Comparison of ENCODE assay signal across 8 mouse cellular contexts in genomic region chr5:25010438-25010892, GRCm38 (mm10).
DNase-seq lines count a peak whose midpoint lies in the region; ATAC-seq and TF ChIP-seq lines count a peak whose summit lies in the region.

No protein-coding gene starts in this region.

- peak; percentile 90 for TF ChIP-seq CTCF in left cerebral cortex, adult 2 months (IDR thresholded peaks at IDR 0.05)

- intact Hi-C loops in left cerebral cortex, adult 2 months (cut with DNase I), result loop anchor here (2.0 kb wide), 2 partner anchors 102 to 336 kb away; no protein-coding TSS in a partner anchor

- H3K4me3 ChIP-seq in left cerebral cortex, adult 2 months, result no peak overlapping the region

- H3K27ac ChIP-seq in left cerebral cortex, adult 2 months, result no peak overlapping the region

- peak; percentile 81 for ATAC-seq in common myeloid progenitor, adult 5-6 weeks (replicated peaks; ENCODE audit: low read depth, poor library complexity, severe bottlenecking)
- peak; percentile 87 for ATAC-seq in megakaryocyte, adult 5-6 weeks (ENCODE audit: poor library complexity, severe bottlenecking)

- DNase-seq in ZHBTc4 (ENCODE audit: low read depth, low spot score), result peak; percentile 95
- peak; percentile 72 to 77 for DNase-seq in gastrocnemius, adult 8-10 months (ENCODE audit: low spot score in 2 of 2)
- peak; percentile 37 for DNase-seq in hindlimb bud, embryonic 11.5 days (ENCODE audit: extremely low spot score, low read depth, low spot score)
- peak; percentile 85 to 91 for DNase-seq in left cerebral cortex, adult 2 months (ENCODE audit: extremely low spot score in 1 of 2, low spot score in 2 of 2)
- peak; percentile 91 for DNase-seq in right cerebral cortex, adult 18-20 months
- DNase-seq in urinary bladder, postnatal 10 days (ENCODE audit: low spot score), result peak; percentile 73

Comparison
In these comparisons a context has a peak if more than half of its experiments do, and no peak if none do; other contexts are left out.
1. DNase-seq: peak in every context shown above with its lines; median percentile 95 in ZHBTc4; 91 in right cerebral cortex, adult 18-20 months; 88 in left cerebral cortex, adult 2 months; 74 in gastrocnemius, adult 8-10 months; 73 in urinary bladder, postnatal 10 days; 37 in hindlimb bud, embryonic 11.5 days.